Mouse (Mus musculus) CH12.LX (cell line): Measurements from ENCODE around the gene Megf11.

Experiments
- CTCF ChIP-seq, 2 experiments: IDR thresholded peaks in 1 of 2; conservative IDR thresholded peaks in 1 of 2; 2 replicates each; pipeline ENCODE4 v1.5.1; 2011 to 2012; ENCODE audit warnings: low read depth in 2 of 2, low read length in 2 of 2, improper control_type of control experiment in 1 of 2, inconsistent platforms in 1 of 2, mild to moderate bottlenecking in 1 of 2, moderate library complexity in 1 of 2
- E2F4 ChIP-seq: IDR thresholded peaks from 2 replicates; pipeline ENCODE4 v1.6.1; 2011; ENCODE audit warnings: low read depth, low read length, improper control_type of control experiment; ENCODE audit not compliant: insufficient replicate concordance
- EP300 ChIP-seq: IDR thresholded peaks from 2 replicates; pipeline ENCODE4 v1.6.1; 2011; ENCODE audit warnings: low read length, improper control_type of control experiment
- ETS1 ChIP-seq: conservative IDR thresholded peaks from 2 replicates; pipeline ENCODE4 v1.6.1; 2012; ENCODE audit warnings: low read depth, mild to moderate bottlenecking, inconsistent platforms, low read length, improper control_type of control experiment, moderate library complexity
- JUN ChIP-seq: IDR thresholded peaks from 2 replicates; pipeline ENCODE4 v1.6.1; 2011; ENCODE audit warnings: low read depth, mild to moderate bottlenecking, low read length, improper control_type of control experiment, moderate library complexity; ENCODE audit not compliant: insufficient read depth
- MYC ChIP-seq: IDR thresholded peaks from 2 replicates; pipeline ENCODE4 v1.6.1; 2011; ENCODE audit warnings: low read depth, mild to moderate bottlenecking, improper control_type of control experiment, low read length
- POLR2A ChIP-seq: IDR thresholded peaks from 2 replicates; pipeline ENCODE4 v1.6.1; 2011; ENCODE audit warnings: low read depth, mild to moderate bottlenecking, improper control_type of control experiment, low read length
- RCOR1 ChIP-seq: conservative IDR thresholded peaks from 2 replicates; pipeline ENCODE4 v1.6.1; 2012; ENCODE audit warnings: low read depth, mild to moderate bottlenecking, inconsistent platforms, low read length, improper control_type of control experiment
- USF2 ChIP-seq: conservative IDR thresholded peaks from 2 replicates; pipeline ENCODE4 v1.6.1; 2011; ENCODE audit warnings: low read depth, low read length, improper control_type of control experiment

DNA sequence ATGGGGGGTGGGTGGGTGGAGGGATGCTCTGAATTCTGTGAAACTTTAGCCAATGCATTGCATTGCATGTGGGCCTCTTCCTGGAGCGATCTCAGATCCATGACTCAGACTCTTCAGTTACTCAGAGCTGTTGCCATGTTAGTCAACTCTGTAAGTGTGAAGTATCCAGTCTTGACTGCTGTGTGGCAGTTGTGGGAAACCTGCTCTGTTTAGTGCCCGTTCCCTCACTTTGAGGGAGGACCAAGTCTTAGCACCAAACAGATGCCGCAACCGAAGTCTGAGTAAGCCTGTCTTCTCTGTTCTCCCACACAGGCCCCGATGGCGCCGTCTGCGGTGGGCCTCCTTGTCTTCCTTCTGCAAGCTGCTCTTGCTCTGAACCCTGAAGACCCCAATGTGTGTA lies 115.8 kb downstream of the Megf11 start:
- no peak for TF ChIP-seq CTCF (conservative IDR thresholded peaks at IDR 0.05 in 1 of 2, IDR thresholded peaks at IDR 0.05 in 1 of 2; ENCODE audit: low read depth in 2 of 2, low read length in 2 of 2)
- TF ChIP-seq E2F4, result no peak
- no peak for TF ChIP-seq MYC
- TF ChIP-seq EP300, result no peak
- no peak for TF ChIP-seq USF2
- no peak for TF ChIP-seq ETS1
- no peak for TF ChIP-seq RCOR1
- TF ChIP-seq JUN, result no peak
- TF ChIP-seq POLR2A, result no peak
